Mouse (Mus musculus) erythroblast, embryonic 14.5 days (primary cell): ENCODE results near the gene Pdik1l.

Experiments used
- GATA1 ChIP-seq: IDR thresholded peaks from 2 replicates; pipeline ENCODE4 v1.6.1; 2012; ENCODE audit warnings: low read length, inconsistent platforms, mixed read lengths
- TAL1 ChIP-seq: IDR thresholded peaks from 3 replicates; pipeline ENCODE4 v1.6.1; 2012; ENCODE audit warnings: low read length, inconsistent platforms, mixed read lengths

DNA sequence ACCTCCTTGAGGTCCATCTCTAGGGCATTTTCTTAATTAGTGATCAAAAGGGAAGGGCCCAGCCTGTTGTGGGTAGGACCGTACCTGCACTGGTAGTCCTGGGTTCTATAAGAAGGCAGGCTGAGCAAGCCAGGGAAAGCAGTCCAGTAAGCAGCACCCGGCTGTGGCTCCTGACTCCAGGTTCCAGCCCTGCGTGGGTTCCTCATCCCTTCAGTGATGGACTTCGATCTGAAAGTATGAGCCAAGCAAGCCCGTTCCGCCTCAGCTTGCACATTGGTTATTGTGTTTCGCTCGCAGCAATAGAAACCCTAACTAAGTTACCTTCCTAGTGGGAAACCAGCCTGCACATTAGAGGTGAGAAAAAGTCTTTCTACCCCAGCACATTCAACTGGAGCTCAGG lies 9.7 kb upstream of the Pdik1l start:
- TF ChIP-seq GATA1 (no peak), TAL1 (no peak)
